Mouse (Mus musculus) hindbrain, embryonic 16.5 days (tissue): ENCODE measurements around the gene Mmp19. TPM values are rescaled to one million over a fixed set of nuclear protein-coding genes. Genes with fewer than 3 reads are reported as not detected.

ENCODE experiments used
- ATAC-seq: fragments of 200-750 bp; cut with Nextera tagmentation; 2 replicates; pipeline ENCODE4 v1.8.0; 2017; ENCODE audit warnings: moderate TSS enrichment, moderate library complexity
- H3K27ac ChIP-seq: fragments of 300-500 bp; sonication (generic); 2 replicates; pipeline ENCODE4 v1.5.1; 2014; ENCODE audit warnings: low read depth, mild to moderate bottlenecking, control low read depth, low read length, moderate library complexity
- H3K27me3 ChIP-seq: fragments of 300-500 bp; sonication (generic); replicated peaks from 2 replicates; pipeline ENCODE4 v1.6.1; 2014; ENCODE audit warnings: low read length; ENCODE audit not compliant: control insufficient read depth, insufficient read depth
- H3K36me3 ChIP-seq: fragments of 300-500 bp; sonication (generic); 2 replicates; pipeline ENCODE4 v1.6.1; 2014; ENCODE audit warnings: mild to moderate bottlenecking, low read length, moderate library complexity, mixed read lengths; ENCODE audit not compliant: control insufficient read depth, insufficient read depth
- H3K4me1 ChIP-seq: fragments of 300-500 bp; sonication (generic); 2 replicates; pipeline ENCODE4 v1.6.1; 2014; ENCODE audit warnings: low read depth, low read length; ENCODE audit not compliant: control insufficient read depth, insufficient read depth
- H3K4me2 ChIP-seq: fragments of 300-500 bp; sonication (generic); 2 replicates; pipeline ENCODE4 v1.6.1; 2014; ENCODE audit warnings: mild to moderate bottlenecking, low read length, control low read depth, moderate library complexity
- H3K4me3 ChIP-seq: fragments of 300-500 bp; sonication (generic); 2 replicates; pipeline ENCODE4 v1.5.1; 2014; ENCODE audit warnings: mild to moderate bottlenecking, low read length, control low read depth, moderate library complexity
- H3K9ac ChIP-seq: fragments of 300-500 bp; sonication (generic); 2 replicates; pipeline ENCODE4 v1.6.1; 2014; ENCODE audit warnings: low read depth, mild to moderate bottlenecking, control low read depth, low read length, moderate library complexity
- H3K9me3 ChIP-seq: fragments of 300-500 bp; sonication (generic); 2 replicates; pipeline ENCODE4 v1.6.1; 2014; ENCODE audit warnings: mild to moderate bottlenecking, low read length, moderate library complexity; ENCODE audit not compliant: control insufficient read depth
- WGBS: fragments of 180-500 bp; shearing (Covaris S2); extraction: QIAGEN DNeasy Blood & Tissue Kit; methylation state at CpG from one replicate; pipeline ENCODE4 v1.1.7; 2014; 5-methylcytosine and 5-hydroxymethylcytosine counted together
- polyA plus RNA-seq: library from polyadenylated mRNA; unstranded; fragments of >200 nt; fragmentation: Nextera tagmentation; extraction: Ambion mirVana; gene quantifications from 2 replicates; pipeline ENCODE4 v1.2.1, GENCODE M21; 2015

Mmp19 gene
- polyA plus RNA-seq, 1 experiment from 2014 or later: 0.45 TPM

DNA sequence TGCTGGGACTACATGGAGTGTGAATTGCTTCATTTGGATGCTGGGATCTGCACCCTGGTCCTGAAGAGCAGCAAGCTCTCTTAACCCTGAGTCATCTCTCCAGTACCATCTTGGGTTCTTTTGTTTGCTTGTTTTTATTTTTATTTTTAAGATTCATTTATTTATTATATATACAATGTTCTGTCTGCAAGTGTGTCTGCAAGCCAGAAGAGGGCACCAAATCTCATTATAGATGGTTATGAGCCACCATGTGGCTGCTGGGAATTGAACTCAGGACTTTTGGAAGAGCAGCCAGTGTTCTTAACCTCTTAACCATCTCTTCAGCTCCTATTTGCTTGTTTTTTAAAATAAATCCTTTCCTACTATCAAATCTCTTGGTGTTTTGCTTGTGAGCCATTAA, 46.7 kb downstream of the Mmp19 start:
- peaks cover 26% of the 10 kb centered on the region for H3K36me3 ChIP-seq
- ATAC-seq: no peak

DNA sequence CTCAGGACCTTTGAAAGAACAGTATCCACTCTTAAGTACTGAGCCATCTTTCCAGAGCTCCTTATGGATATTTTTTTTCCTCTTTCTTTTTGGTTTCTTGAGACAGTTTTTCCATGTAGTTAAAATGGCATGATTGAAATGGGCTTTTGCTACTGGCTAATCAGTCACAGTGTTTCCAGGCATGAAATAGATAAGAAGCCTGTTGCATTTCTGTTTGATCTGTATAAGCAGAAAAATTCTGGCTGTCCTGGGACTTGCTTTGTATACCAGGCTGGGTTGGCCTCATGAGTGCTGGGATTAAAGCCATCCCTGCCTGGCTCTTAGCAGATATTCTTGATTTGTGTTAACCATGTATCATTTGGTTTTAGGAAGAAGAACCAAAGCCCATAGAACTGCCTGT, 48.7 kb downstream of the Mmp19 start:
- ATAC-seq: no peak
- Histone ChIP-seq H3K4me1 (no peaks in the 10 kb centered on the region), H3K9ac (no peak overlapping the region), H3K4me2 (no peak overlapping the region), H3K4me3 (no peak overlapping the region), H3K27me3 (no peaks in the 10 kb centered on the region), H3K27ac (no peak overlapping the region), H3K9me3 (no peaks in the 10 kb centered on the region), H3K36me3 (peaks cover 26% of the 10 kb centered on the region)

More for the DNA sequence above, 46.7 kb downstream of the Mmp19 start:
- no peak overlapping the region for H3K4me2 ChIP-seq
- no peak overlapping the region for H3K9ac ChIP-seq
- no peaks in the 10 kb centered on the region for H3K4me1 ChIP-seq
- H3K27ac ChIP-seq: no peak overlapping the region
- H3K27me3 ChIP-seq: no peaks in the 10 kb centered on the region
- H3K9me3 ChIP-seq: no peaks in the 10 kb centered on the region
- H3K4me3 ChIP-seq: no peak overlapping the region

DNA sequence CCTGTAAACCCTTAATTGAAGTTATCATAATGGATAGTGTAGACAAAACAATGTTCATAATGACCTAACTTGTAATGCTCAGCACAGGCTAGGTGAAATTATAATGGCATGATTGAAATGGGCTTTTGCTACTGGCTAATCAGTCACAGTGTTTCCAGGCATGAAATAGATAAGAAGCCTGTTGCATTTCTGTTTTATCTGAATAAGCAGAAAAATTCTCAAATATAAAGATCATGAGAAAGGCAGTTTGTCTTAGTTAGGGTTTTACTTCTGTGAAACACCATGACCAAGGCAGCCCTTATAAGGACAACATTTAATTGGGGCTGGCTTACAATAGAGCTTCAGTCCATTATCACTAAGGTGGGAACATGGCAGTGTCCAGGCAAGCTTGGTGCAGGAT, 49.9 kb downstream of the Mmp19 start:
- no peak overlapping the region for H3K4me3 ChIP-seq
- H3K4me2 ChIP-seq: no peak overlapping the region
- H3K9me3 ChIP-seq: no peaks in the 10 kb centered on the region
- no peak overlapping the region for H3K27ac ChIP-seq
- H3K36me3 ChIP-seq: peaks cover 24% of the 10 kb centered on the region
- H3K4me1 ChIP-seq: peaks cover under 1% of the 10 kb centered on the region; the same call in 1 of the 2 replicates
- ATAC-seq: no peak
- H3K27me3 ChIP-seq: no peaks in the 10 kb centered on the region
- no peak overlapping the region for H3K9ac ChIP-seq

DNA sequence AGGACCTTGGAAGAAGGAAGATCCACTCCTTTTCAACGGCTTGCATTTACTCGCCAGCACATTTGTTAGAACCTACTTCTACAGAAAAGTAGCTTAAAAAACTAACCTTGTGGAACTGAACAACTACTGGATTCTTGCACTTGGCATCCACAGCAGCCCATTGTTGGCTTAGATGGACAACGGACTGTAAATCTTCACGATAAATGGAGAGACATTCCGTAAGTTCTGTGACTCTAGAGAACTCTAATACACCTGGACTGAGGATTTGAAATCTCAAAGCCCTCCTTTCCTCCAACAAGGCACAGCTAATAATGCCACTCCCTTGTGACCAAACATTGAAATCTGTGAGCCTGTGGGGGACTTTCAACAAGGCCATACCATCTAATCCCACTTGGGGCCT, 52.5 kb downstream of the Mmp19 start:
- H3K36me3 ChIP-seq: peaks cover 24% of the 10 kb centered on the region
- ATAC-seq: no peak
- H3K9ac ChIP-seq: no peak overlapping the region
- H3K9me3 ChIP-seq: no peaks in the 10 kb centered on the region
- peaks cover 4% of the 10 kb centered on the region; the same call in 1 of the 2 replicates for H3K4me1 ChIP-seq
- WGBS: 95% methylated on average over 5 of the region's 5 CpGs
- no peak overlapping the region for H3K27ac ChIP-seq
- H3K4me3 ChIP-seq: no peak overlapping the region
- H3K27me3 ChIP-seq: no peaks in the 10 kb centered on the region
- H3K4me2 ChIP-seq: no peak overlapping the region

DNA sequence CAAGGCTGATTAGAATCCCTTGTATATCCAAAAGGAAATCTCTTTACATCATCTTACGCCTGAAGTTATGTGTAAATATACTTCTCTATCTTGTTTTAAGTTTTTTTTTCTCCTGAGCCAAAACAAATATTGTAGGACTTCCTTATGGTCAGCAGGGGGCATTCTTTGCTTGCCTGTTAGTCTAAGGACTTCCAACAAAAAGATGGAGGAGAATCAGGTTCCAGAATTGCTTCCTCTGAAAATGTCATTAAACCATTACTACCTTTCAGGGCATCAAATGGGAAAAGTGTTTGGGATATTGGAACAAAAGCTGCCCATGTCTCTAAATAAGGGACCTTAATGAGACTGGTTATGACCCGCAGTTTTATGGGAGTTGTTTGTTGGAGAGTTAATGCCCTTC, 54.8 kb downstream of the Mmp19 start:
- H3K27me3 ChIP-seq: no peaks in the 10 kb centered on the region
- peaks cover 4% of the 10 kb centered on the region; the same call in 1 of the 2 replicates for H3K4me1 ChIP-seq
- WGBS: 60% methylated on average over 2 of the region's 2 CpGs
- H3K9ac ChIP-seq: no peak overlapping the region
- no peak overlapping the region for H3K27ac ChIP-seq
- no peaks in the 10 kb centered on the region for H3K9me3 ChIP-seq
- H3K4me3 ChIP-seq: no peak overlapping the region
- no peak overlapping the region for H3K4me2 ChIP-seq
- ATAC-seq: no peak
- H3K36me3 ChIP-seq: peaks cover 31% of the 10 kb centered on the region

DNA sequence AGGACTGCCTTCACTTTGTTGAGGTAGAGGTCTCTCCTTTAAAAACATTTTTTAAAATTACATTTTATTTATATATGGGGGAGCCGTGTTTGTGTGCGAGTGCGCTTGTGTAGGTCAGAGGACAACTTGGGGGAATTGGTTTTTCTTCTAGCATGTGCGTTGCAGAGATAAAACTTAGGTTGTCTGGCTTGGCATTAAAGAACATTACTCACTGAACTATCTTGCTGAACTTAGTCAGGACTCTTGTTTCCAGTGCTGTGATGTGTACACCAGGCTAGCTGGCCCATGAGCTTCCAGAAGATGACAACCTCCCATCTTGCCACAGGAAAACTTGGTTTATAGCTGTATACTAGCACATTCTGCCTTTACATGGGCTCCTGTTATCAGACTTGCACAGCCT, 56.0 kb downstream of the Mmp19 start:
- no peak overlapping the region for H3K4me2 ChIP-seq
- WGBS: 98% methylated on average over 4 of the region's 4 CpGs
- no peak overlapping the region for H3K4me3 ChIP-seq
- no peak overlapping the region for H3K27ac ChIP-seq
- H3K27me3 ChIP-seq: no peaks in the 10 kb centered on the region
- H3K4me1 ChIP-seq: peaks cover 4% of the 10 kb centered on the region; the same call in 1 of the 2 replicates
- no peaks in the 10 kb centered on the region for H3K9me3 ChIP-seq
- H3K9ac ChIP-seq: no peak overlapping the region
- H3K36me3 ChIP-seq: peaks cover 24% of the 10 kb centered on the region
- ATAC-seq: no peak

DNA sequence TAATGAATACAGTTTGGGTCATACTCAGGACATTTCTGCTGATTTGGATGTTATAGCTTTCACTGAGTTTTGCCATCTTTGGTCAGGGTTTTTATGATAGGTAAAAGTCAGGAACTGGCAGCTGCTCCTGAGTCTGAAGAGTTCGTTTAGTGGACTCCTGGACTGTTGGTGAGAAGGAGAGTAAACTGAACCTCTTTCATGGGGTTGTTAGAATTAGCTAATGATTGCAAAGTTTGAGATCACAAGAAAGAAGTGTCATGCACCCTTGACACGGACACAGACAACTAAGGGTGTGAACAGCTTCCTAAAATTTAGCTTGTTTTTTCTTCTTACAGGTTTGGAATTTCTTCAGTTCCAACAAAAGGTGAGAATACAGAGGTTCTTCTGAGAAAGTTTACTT, 57.7 kb downstream of the Mmp19 start:
- Histone ChIP-seq H3K4me2 (no peak overlapping the region), H3K27me3 (no peaks in the 10 kb centered on the region), H3K4me1 (peaks cover 4% of the 10 kb centered on the region; the same call in 1 of the 2 replicates), H3K4me3 (no peak overlapping the region), H3K27ac (no peak overlapping the region), H3K9me3 (no peaks in the 10 kb centered on the region), H3K9ac (no peak overlapping the region), H3K36me3 (peaks cover 15% of the 10 kb centered on the region)
- 73% methylated on average over 2 of the region's 2 CpGs for WGBS
- ATAC-seq: no peak

DNA sequence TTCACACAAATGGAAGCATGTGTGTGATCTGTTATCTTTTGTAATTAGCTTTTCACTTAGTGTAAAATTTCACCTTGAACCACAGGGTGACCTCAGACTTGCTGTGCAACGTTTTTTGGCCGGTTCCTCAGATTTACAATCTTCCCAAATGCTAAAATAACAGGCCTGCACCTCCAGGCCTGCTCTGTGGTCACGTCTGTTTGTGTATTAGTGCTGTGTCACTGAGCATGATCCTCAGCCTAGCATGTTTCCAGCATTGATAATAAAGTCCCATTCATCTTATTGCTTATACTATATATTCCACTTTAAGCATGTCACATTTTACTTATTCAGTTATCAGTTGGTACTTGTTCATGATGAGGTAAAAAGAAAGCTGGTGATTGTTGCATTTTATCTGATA, 59.6 kb downstream of the Mmp19 start:
- 74% methylated on average over 3 of the region's 3 CpGs for WGBS
- Histone ChIP-seq H3K27me3 (no peaks in the 10 kb centered on the region), H3K36me3 (peaks cover 14% of the 10 kb centered on the region)

More for the DNA sequence above, 59.6 kb downstream of the Mmp19 start:
- Histone ChIP-seq H3K27ac (no peak overlapping the region), H3K9ac (no peak overlapping the region), H3K4me2 (no peak overlapping the region), H3K4me1 (peaks cover 4% of the 10 kb centered on the region; the same call in 1 of the 2 replicates), H3K4me3 (no peak overlapping the region), H3K9me3 (no peaks in the 10 kb centered on the region)
- no peak for ATAC-seq
